In genomic region chr3:111386334-111386733, GRCm38 (mm10) we compare ENCODE assay signal across 16 mouse cellular contexts.
"Had no signal": no experiment of that assay in that cellular context is flagged by ENCODE, and none has a peak within 500 bp of the region (broad histone marks: within the 10 kb centered on the region; RNA-seq: fewer than 3 reads in every experiment).

No protein-coding gene starts in this region.

- H3K4me1 ChIP-seq: limb, embryonic 10.5 days; liver, embryonic 15.5 days; midbrain, embryonic 10.5 days; neural tube, embryonic 15.5 days had no signal

- H3K27ac ChIP-seq: kidney, postnatal 0 days; left cerebral cortex, adult 2 months; limb, embryonic 10.5 days; liver, embryonic 15.5 days; midbrain, embryonic 10.5 days; neural tube, embryonic 15.5 days had no signal

- H3K4me3 ChIP-seq: left cerebral cortex, adult 2 months; limb, embryonic 10.5 days; liver, embryonic 15.5 days; midbrain, embryonic 10.5 days; myocyte; neural tube, embryonic 15.5 days had no signal

- H3K36me3 ChIP-seq: limb, embryonic 10.5 days; liver, embryonic 15.5 days; midbrain, embryonic 10.5 days; neural tube, embryonic 15.5 days had no signal

- H3K4me2 ChIP-seq: liver, embryonic 11.5 days; liver, embryonic 15.5 days; neural tube, embryonic 15.5 days had no signal

- DNase-seq: kidney, postnatal 36 days; lung, adult 2 months; lung, postnatal 4 days; midbrain, embryonic 14.5 days; right cerebral cortex, adult 18-20 months; right cerebral cortex, postnatal 25 days; thymus, postnatal 4 days had no signal

- ATAC-seq: lung, postnatal 0 days had no signal

- H3K9me3 ChIP-seq: limb, embryonic 10.5 days; liver, embryonic 15.5 days; midbrain, embryonic 10.5 days; neural tube, embryonic 15.5 days had no signal

- H3K27me3 ChIP-seq: liver, embryonic 15.5 days; neural tube, embryonic 15.5 days had no signal

- H3K9ac ChIP-seq: liver, embryonic 15.5 days; neural tube, embryonic 15.5 days had no signal
